Mouse (Mus musculus) heart, adult 2 months (tissue): ENCODE results near the gene Smo.

ENCODE experiments used
- EP300 ChIP-seq: fragments of 200-500 bp; IDR thresholded peaks from 2 replicates; pipeline ENCODE4 v1.6.1; 2011; ENCODE audit warnings: low read depth, low read length, control low read depth; ENCODE audit not compliant: insufficient read depth
- POLR2A ChIP-seq: fragments of 200-500 bp; IDR thresholded peaks from 2 replicates; pipeline ENCODE4 v1.6.1; 2011; ENCODE audit warnings: mild to moderate bottlenecking, low read depth, low read length, control low read depth; ENCODE audit not compliant: insufficient read depth

DNA sequence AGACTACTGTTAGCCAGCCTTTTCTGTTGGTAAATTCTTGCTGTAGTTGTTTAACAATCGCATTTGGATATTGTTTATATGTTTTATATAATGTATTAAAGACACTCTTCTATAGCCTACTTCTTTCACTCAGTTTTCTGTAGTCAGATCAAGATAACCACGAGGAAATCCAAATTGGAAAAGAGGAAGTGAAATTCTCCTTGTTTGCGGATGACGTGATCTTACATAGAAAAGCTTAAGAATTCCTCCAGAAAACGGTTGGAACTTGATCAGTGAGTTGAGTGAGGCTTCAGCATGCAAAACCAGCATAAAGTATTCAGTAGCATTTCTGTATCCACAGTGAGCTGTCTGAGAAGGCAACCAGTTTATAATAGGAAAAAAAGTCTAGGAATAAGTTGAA, 50.5 kb downstream of the Smo start:
- TF ChIP-seq POLR2A (no peak), EP300 (no peak)
